Mouse (Mus musculus) v-Abl transformed pro-B cells (cell line): ENCODE measurements around the gene Ccl2.

Experiments used
- in situ Hi-C, 2 experiments: fragments of 400-800 bp; cut with MboI; formaldehyde crosslinking; loops; one replicate each; pipeline ENCODE4 v1.15.1; 2025; ENCODE audit not compliant: unreplicated experiment in 2 of 2

The Ccl2 gene

GRCm38 (mm10) chr11:82084360-82084759 is 49.0 kb downstream of the Ccl2 start:
- in situ Hi-C loops: no loop called here
